Mouse (Mus musculus): ENCODE results near the gene Kat6b. TPM values are rescaled to one million over a fixed set of nuclear protein-coding genes. Genes with fewer than 3 reads are reported as not detected.

Kat6b gene
- polyA plus RNA-seq, 1 experiment = 124 TPM

DNA sequence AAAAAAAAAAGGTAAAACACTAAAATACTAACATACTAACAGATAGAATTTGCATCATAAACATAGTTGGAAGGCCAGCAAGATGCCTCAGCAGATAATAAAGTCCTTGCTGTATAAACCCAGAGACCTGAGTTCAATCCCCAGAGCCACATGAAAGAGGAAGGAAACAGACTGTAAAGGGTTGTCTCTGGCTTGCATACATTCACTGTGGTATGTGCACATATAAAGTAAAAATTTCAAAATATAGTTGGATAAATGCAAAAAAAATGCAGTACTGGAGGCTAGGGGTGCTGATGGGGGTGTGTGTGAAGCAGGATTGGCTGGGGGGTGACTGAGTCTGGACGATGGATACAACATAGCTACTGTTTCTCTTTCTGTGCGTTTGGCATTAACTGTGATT lies 224.2 kb downstream of the Kat6b start:
- WGBS = 82% methylated on average over 2 of the region's 2 CpGs
- peak overlapping the region; percentile 97; the same call in 1 of the 2 replicates for H3K27ac ChIP-seq (ENCODE audit: insufficient read depth, low read depth, low read length)
- no peak for TF ChIP-seq POLR2A (IDR thresholded peaks at IDR 0.05; ENCODE audit: insufficient read depth, low read depth, low read length)
- no peak for TF ChIP-seq CTCF (IDR thresholded peaks at IDR 0.05; ENCODE audit: insufficient read depth, low read depth, low read length)
- peaks cover 32% of the 10 kb centered on the region for H3K4me1 ChIP-seq (ENCODE audit: control insufficient read depth, insufficient read depth, low read length)
- H3K4me3 ChIP-seq (ENCODE audit: insufficient read depth, low read depth, low read length) = no peak overlapping the region

DNA sequence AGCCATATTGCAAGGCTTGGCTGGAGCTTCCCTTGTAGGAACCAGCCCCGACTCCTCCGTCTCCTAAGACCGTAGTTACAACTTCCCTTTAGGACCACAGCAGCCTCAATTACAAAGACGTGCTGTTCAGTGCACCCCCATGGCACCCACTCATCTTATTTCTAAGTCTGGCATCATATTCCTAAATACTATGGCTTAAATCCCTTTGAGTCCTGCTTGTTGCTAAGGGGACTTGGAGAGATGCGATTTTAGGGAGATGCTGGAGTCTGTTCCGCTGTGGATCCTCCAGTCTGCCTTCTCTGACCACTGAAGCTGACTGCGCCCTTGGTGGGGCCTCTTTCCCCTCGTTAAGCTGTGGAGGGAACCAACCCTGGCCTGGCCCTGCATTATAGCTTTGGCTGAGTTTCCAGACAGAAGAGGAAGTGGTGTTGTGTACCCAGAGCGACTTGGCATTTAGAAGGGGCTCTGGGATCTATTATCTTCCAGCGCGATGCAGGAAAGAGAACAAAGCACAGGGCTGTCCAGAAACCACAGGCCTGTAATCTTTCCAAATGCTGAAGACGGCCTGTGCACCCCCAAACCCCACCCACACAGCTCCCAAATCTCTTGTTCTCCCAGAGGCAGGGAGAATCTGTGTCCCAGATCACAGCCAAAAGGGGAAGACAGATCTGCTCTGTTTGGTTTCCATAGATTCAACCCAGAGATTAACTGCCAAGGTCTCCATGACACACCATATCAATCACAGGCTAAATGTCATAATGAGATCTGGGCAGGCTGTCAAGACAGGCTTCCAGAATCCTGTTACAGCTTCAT lies 225.7 kb downstream of the Kat6b start:
- 18% methylated on average over 12 of the region's 12 CpGs for WGBS
- H3K4me3 ChIP-seq (ENCODE audit: insufficient read depth, low read depth, low read length) = no peak overlapping the region
- peaks cover 34% of the 10 kb centered on the region for H3K4me1 ChIP-seq (ENCODE audit: control insufficient read depth, insufficient read depth, low read length)
- no peak for TF ChIP-seq CTCF (IDR thresholded peaks at IDR 0.05; ENCODE audit: insufficient read depth, low read depth, low read length)
- no peak for TF ChIP-seq POLR2A (IDR thresholded peaks at IDR 0.05; ENCODE audit: insufficient read depth, low read depth, low read length)
- H3K27ac ChIP-seq (ENCODE audit: insufficient read depth, low read depth, low read length) = peak overlapping the region; percentile 97

DNA sequence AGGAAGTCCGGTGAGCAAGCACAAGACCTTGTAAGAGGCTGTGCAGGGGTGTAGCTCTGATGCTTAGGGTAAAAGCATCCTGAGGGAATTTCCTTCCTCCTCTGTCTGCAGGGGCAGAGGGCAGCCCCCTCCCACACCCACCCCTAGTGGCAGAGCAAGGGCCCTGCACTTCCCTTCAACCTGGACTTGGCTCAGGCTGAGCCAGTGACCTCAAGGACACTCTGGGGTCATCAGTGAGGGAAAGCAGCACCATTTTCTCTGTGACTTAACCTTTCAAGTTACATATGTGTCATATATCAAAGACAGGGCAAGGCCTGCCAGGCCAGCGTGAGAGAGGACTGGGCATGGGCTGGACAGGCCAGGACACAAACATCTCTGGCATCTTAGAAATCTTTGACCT lies 228.3 kb downstream of the Kat6b start:
- WGBS = 95% methylated on average over 2 of the region's 2 CpGs
- H3K4me1 ChIP-seq (ENCODE audit: control insufficient read depth, insufficient read depth, low read length) = peaks cover 23% of the 10 kb centered on the region
- TF ChIP-seq CTCF (IDR thresholded peaks at IDR 0.05; ENCODE audit: insufficient read depth, low read depth, low read length) = no peak
- no peak for TF ChIP-seq POLR2A (IDR thresholded peaks at IDR 0.05; ENCODE audit: insufficient read depth, low read depth, low read length)
- H3K27ac ChIP-seq (ENCODE audit: insufficient read depth, low read depth, low read length) = 0 out of 2 replicates have a peak overlapping the region, but pooled peaks have one; percentile 4
- H3K4me3 ChIP-seq (ENCODE audit: insufficient read depth, low read depth, low read length) = no peak overlapping the region

GRCm38 (mm10) chr14:21711231-21711630 lies 230.0 kb downstream of the Kat6b start:
- Histone ChIP-seq H3K27ac (ENCODE audit: insufficient read depth, low read depth, low read length) (peak overlapping the region; percentile 12), H3K4me1 (ENCODE audit: control insufficient read depth, insufficient read depth, low read length) (peaks cover 23% of the 10 kb centered on the region), H3K4me3 (ENCODE audit: insufficient read depth, low read depth, low read length) (no peak overlapping the region)
- WGBS = 42% methylated on average over 2 of the region's 2 CpGs
- no peak for TF ChIP-seq CTCF (IDR thresholded peaks at IDR 0.05; ENCODE audit: insufficient read depth, low read depth, low read length)
- no peak for TF ChIP-seq POLR2A (IDR thresholded peaks at IDR 0.05; ENCODE audit: insufficient read depth, low read depth, low read length)

- no peak for TF ChIP-seq CTCF (IDR thresholded peaks at IDR 0.05; ENCODE audit: insufficient read depth, low read depth, low read length)
- Histone ChIP-seq H3K4me3 (ENCODE audit: insufficient read depth, low read depth, low read length) (no peak within 1 kb of the TSS), H3K27ac (ENCODE audit: insufficient read depth, low read depth, low read length) (no peak within 1 kb of the TSS), H3K4me1 (ENCODE audit: control insufficient read depth, insufficient read depth, low read length) (peaks cover 9% of the 10 kb centered on the region)
- WGBS = 93% methylated on average over 5 of the region's 5 CpGs
These were observed 233.3 kb downstream of the Kat6b start, which contains the start of gene Dupd1 for GRCm38 (mm10) chr14:21714486-21714885. Gene Dupd1 (minus strand): TSS chr14:21714576.

GRCm38 (mm10) chr14:21719646-21720383 lies 238.6 kb downstream of the Kat6b start:
- Histone ChIP-seq H3K4me3 (ENCODE audit: insufficient read depth, low read depth, low read length) (no peak overlapping the region), H3K27ac (ENCODE audit: insufficient read depth, low read depth, low read length) (no peak overlapping the region), H3K4me1 (ENCODE audit: control insufficient read depth, insufficient read depth, low read length) (no peaks in the 10 kb centered on the region; the same call in 1 of the 2 replicates)
- no peak for TF ChIP-seq CTCF (IDR thresholded peaks at IDR 0.05; ENCODE audit: insufficient read depth, low read depth, low read length)
- no peak for TF ChIP-seq POLR2A (IDR thresholded peaks at IDR 0.05; ENCODE audit: insufficient read depth, low read depth, low read length)
- WGBS = 70% methylated on average over 17 of the region's 17 CpGs

DNA sequence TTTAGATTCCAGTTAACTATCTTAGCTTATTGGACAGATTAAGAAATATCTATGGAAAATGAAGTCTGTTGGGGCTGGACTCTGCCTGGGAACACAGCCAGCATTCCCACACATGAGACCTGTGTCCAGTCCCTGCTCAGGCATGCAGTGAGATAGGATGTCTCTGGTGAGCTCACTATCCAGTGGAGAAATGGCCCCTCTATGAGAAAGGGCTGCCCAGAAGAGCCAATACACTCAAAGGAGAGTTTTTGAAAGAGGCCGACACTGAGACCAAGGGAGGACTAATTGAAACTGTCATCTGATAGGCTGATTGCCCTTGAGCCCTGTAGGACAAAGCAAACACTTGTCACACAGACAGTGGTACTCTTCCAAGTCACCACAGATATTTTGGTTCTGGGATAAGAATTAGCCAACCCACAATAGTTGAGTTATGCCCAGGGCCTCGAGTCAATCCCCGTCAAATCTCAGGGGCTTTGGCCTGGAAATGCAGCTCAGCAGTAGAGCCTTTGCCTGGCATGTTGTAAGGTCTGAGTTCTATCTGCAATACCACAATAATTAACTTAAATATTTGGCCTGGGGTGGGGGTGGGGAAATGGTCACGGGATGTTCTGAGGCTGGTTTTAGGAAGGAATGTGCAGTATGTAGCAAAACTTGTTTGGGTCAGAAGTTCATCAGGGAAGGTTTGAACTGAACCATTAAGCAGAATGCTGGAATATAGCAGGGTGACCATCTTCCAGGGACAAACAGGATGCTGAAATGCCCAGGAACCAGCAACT lies 239.4 kb downstream of the Kat6b start:
- TF ChIP-seq POLR2A (IDR thresholded peaks at IDR 0.05; ENCODE audit: insufficient read depth, low read depth, low read length) = no peak
- TF ChIP-seq CTCF (IDR thresholded peaks at IDR 0.05; ENCODE audit: insufficient read depth, low read depth, low read length) = no peak
- Histone ChIP-seq H3K27ac (ENCODE audit: insufficient read depth, low read depth, low read length) (no peak overlapping the region), H3K4me1 (ENCODE audit: control insufficient read depth, insufficient read depth, low read length) (no peaks in the 10 kb centered on the region; the same call in 1 of the 2 replicates), H3K4me3 (ENCODE audit: insufficient read depth, low read depth, low read length) (no peak overlapping the region)
- WGBS = 89% methylated on average over 4 of the region's 4 CpGs

Other genes with a start within 250 kb of the Kat6b start
- not detected in 2 replicates for gene Dupd1, start 233.1 kb downstream of the Kat6b start, polyA plus RNA-seq (2012; ENCODE audit: insufficient read depth, insufficient read length, low replicate concordance, missing spikeins)